Mouse (Mus musculus) adipocyte (in vitro differentiated cells): ENCODE results near the gene Gli2.
A peak's percentile ranks its signal among the peaks of the same experiment; 100 is the strongest.

Experiments used
- DNase-seq: peaks from one replicate; pipeline ENCODE4 v3.0.0-alpha.2; 2016; ENCODE audit warnings: low spot score

Gli2 gene

DNA sequence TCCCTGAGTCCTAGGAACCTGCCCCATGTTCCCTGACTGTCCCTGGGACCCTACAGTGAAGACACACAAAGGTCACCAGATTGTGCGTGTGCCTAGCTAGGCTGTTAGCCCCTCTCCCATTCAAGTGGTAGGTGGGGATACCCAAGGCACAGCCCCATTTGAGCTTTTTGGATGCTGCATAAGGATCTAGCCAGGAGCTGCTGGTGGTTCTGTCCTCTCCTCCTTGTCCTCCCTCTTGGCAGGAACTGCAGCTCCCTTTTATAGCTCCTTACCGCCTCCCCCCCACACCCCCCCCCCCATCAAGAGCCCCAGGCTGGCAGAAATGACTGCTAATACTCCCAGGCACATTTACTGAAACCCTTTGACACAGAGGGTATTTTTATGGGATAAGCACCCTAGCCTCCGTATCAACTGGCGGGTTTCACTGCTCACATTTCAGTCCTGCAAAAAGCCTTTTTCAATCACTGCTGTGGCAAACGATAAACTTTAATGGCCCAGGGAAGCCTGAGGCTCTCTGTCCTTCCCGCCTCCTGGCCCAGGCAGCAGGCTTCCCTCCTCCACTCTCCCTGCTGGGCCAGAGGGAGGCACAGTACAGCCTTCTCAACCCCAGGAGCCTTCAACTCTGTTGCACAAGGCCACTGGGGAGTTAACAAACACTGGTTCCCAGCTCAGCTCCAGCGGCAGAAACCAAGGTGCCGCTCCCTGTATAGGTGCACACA lies 151.4 kb downstream of the Gli2 start:
- DNase-seq: peak; percentile 83

DNA sequence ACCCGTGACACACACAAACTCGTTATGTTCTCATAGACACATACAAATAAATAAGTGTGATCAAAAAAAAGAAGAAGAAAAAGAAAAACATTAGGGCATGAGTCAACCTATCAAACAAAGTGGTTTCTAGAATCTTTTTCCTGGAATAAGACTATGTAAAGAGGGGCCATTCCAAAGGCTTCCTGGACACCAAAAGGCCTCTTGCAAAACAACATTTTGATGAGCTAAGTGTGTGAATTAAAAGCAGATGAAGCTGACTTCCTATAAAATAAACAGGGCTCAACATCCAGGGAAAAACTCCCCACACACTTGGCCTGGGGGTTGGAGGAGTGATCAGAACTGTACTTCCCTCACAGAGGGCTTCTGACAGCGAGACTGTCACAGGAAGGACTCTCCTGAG lies 155.1 kb downstream of the Gli2 start:
- DNase-seq: peak; percentile 21

DNA sequence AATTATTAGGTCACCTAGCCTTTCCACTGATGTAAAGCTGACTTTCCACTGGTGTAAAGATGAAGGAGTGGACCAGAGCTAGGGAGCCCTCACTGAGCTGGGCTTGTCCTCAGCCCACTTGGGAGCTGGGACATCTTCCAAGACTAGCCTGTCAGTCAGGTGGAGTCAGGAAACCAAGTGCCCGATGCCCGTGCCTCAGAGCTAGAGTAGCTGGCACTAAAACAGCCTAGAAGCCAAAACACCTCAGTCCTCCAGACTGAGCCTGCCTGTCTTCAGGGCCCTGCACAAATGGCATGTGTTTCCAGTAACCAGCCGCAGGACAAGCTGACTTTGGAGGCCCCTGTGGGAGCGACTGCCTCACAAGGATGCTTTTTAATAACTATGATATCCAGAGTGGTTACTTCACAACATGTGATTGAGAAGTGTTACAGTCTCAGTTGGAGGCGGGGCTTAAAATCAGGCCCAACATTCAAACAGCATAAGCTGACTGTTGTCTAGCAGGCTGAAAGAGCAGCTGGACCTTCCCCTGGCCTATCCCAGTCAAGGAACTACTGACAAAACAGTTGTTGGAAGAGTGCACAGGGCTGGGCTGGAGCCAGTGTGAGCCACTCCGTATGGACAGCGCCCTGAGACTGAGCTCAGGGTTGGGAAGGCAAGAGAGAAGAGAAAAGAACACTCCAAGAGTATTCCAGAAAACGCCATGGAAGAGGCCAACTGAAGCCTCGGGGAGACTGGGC lies 158.2 kb downstream of the Gli2 start:
- peak; percentile 55 for DNase-seq

DNA sequence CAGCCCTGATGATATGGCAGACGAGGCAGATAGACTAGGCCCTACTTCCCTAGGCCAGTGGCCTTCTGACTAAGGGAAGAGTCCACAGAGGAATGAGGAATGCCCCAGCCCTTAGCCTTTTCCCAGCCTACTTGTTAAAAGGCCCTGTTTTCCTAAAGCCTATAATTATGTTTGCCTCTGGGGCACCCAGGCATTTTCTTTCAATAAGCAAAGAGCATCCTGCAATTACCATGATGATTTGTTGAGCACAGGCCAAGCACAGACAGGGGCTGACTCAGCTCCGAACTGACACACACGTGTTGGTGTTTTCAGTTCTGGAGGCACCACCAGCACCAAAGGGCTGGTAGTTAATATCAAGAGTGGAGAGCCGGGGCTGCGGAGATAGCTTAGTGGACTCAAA lies 162.0 kb downstream of the Gli2 start:
- no peak for DNase-seq

DNA sequence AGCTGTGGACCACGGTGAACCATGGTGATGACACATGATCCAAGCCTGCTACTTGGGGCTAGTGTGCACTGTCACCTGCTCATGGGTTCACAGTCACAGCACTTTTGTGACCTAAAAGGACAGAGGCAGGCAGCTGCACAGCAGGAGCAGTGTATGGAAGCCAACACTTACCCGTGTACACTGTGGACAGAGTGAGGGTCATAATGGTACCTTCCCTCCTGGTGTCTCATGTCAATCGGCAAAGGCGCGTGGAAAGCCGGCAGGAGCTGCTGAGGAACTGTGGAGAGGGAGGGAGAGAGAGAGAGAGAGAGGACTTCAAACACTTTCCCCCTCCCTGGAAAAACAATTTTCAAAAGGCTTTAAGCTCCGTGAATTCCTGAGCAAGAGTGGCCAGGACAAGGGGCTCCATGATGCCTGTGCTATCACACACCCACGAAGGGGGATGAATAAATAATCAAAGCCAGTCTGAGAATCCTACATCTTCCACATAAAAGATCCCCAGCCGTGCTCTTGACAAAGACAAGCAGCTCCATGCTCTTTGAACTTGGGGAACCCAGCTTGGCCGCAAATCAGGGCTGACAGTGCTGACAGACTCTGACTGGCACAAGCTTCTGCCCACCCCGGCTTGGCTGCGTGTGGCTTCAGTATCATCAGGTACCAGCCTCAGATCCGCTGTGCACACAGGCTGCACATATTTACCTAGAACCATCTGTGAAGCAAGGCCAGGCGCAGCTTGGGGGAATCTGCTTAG lies 163.1 kb downstream of the Gli2 start:
- DNase-seq: no peak

DNA sequence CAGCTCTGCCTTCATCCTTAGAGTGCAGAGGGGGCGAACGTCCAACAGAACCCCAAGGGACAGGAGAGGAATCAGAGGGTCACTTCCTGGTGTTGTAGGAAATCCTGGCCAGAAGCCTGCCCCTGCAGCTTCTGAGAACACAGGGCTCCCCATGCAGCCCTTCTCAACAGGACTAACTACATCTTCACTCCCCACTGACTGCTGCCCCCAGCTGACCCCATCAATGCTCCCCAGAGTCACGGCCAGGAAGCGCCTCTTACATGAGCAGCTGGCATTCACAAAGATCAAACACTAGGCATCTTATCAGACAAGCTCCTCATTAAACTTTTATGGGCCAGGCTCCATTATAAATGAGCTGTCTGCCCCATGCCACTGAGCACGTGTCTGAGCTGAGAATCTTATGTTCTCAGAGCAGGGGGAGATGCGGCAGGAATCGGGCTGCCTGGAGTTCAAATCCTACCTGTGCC lies 172.6 kb downstream of the Gli2 start:
- DNase-seq: no peak

DNA sequence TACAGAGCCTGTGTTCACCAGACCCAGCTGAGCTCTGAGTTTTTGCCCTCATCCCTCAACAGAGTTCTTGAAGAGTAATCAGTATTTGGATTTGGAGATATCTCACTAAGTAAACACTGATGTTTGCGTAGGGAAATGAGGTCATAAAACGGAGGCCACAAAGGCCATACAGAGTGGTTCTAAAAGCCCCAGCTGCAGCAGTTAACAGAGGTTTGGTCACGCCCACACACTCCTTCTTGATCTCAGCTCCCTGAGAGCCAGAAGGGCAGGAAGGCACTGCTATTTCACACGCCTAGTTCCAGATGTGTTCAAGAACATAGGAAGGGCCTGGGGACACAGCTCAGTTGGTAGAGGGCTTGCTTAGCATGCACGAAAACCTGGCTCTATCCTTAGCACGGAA lies 175.1 kb downstream of the Gli2 start:
- DNase-seq: no peak

DNA sequence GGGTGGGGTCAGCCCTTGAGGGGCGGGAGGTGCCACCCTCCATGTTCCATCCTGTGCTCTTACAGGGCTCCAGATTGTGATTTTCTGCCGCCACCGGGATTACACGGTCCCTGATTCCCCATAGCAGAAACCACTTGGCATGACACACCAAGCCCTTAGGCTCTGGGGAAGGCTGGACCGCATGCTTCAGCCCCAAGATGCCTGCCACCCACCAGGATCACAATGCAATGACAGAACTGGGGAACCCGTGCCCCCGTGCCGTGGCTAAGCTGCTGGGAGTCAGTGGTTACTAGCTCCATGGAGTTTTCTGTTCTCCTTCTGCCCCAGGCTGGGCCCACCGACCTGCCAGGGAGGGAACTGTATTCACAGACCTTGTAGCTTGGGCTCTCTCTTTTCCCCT lies 178.2 kb downstream of the Gli2 start:
- DNase-seq: no peak

DNA sequence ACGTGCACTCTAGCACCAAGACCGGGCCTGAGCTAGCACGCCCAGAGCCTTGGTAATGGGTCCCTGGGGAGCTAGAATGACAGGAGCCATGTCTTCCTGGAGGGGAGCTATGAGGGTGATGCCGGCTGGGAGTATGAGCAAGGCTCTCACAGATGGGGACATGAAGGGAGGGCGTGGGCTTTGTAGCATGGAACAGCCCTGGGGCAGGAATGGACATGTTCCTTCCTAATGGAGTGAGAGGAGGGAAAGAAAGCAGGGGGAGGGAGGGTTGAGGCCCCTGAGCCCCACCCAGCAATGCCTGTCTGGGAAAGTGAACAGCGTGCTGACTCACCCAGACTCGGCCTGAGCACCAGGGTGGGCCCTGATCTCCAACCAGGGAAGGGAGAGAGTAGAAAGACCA lies 179.9 kb downstream of the Gli2 start:
- DNase-seq: no peak

DNA sequence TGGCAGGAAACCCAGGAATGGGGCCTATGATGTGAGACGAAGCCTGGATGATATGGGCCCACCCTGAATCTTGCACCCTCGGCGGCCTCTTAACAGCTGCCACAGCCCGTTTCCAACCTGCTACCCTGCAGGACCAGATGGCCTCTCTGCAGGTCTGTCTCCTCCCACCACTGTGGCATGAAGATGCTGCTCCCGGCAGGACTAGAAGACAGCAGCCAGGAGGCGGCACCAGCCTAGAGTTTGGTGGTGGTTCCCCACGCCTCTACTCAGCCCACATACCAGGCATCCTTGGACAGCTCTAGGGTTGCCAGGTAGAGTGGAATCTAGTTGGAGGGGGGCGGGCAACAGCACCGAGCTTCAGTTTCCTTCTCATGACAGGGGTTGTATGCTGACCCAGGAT lies 188.7 kb downstream of the Gli2 start:
- DNase-seq: no peak

DNA sequence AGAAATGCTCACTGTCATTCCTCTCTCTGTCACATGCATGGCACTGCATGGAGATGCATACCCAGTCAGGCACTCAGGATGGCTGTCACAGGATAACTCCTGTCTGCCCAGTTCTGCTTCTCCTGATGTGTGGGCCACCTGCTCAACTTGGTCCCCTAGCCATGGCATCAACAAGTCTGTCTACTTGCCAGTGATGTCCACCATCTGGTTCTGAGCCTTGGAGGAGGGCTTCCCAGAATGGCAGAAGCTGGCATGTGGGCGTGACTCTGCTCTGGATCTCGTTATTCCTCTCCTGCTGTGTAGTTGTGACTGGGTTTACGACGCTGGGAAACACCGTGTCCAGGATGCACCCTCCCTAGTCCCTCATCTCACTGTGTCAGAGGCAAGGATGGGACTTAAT lies 189.4 kb downstream of the Gli2 start:
- no peak for DNase-seq

DNA sequence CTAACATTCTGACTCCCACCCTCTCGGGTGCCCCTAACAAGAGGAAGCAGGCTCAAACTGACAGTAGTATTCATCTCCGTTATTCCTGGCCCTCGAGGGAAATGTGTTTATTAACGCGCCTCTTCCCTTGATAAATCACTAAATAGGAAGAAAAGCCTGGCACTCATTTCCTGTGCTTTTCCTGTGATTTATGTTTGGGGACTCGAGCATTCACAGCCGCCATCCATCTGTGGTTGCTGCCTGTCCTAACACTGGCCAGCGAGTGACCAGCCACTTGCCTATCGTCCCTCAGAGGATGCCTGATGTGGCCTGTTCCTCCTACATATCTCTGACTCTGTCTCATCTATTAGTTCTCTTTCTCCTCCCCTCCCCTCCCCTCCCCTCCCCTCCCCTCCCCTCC lies 195.3 kb downstream of the Gli2 start:
- no peak for DNase-seq

DNA sequence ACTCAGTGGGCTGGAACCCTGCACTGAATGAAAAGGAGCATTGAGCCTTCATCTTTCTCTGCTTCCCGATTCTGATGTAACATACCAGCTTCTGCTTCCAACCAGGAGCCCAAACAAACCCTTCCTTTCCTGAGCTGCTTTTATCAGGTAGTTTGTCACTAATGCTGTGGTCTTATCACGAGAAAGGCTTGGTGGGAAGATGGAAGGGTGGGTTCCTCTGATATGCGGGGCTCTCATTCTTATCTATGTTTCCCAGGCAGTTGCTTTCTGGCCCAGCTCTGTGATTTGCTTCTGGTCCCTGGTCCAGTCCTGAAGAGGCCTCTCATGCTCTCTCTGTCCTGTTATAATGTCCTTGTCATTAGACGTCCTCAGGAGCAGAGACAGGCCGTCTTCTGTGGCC lies 222.8 kb downstream of the Gli2 start:
- no peak for DNase-seq

DNA sequence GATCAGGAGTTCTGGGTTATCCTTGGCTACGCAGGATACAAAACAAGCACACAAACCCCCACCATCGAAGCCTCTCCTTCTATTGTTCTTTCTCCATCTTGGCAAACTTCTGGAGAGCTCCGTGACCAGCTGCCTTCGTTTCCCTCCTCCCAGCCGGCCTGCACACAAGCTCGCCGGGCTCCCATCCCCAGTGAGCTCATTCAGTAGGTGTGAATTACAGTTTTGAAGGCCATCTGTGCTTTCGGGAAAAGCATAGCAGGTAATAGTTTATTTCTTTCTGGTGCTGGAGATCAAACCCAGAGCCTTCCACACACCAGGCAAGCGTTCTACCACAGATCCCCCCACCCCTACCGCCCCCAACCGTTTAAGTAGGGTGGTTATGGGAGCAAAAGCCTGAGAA lies 226.8 kb downstream of the Gli2 start:
- no peak for DNase-seq

DNA sequence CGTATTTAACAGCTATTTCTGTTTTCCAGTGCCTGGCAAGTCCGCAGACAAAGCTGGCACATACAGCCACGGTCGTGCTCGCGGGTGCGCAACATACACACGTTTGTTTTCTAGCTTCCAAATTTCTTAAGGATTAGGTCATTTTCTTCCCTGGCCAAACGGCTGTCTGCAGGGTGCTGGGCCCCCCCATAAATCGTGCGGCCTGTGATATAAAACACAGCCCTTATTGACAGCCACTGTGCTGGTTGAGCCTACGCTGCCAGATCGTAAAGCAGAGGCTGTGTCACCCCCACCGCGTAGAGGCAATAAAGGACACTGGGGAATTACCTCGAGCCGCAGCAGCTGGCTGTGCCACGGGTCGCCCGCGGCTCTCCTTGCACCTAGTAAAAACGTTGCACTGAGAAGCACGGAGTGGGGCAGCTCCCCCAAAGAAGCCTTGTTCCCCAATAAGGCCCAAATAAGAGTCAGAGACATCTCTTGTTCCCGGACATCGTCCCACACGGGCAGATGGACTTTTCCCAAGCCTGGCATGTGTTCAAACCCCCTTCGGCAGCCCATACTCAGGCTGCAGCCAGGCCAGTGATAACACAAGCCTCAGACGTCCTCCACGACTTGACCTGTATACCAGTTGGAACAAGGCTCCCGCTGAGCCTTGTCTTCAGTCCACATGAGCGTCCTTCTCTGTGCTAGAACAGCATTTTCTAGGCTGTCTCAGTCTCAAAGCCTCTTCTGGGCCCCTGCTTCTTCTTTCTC lies 227.8 kb downstream of the Gli2 start:
- no peak for DNase-seq

DNA sequence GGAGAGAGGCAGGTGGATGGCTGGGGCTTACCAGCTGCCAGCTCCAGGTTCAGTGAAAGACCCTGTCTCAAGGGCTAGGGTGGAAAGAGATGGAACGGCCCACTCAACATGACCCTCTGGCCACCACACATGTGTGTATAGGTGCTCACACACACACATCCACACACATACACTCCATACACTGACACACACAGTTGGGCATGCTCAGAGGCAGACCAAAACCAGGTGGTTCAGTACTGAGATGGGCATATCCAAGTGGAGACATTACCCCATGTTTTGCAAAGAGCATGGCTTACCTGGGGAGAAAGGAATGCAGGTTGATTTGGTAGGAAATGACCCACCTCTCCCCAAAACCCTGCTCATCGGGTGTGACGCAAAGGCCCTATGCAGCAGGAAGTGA lies 228.4 kb downstream of the Gli2 start:
- no peak for DNase-seq

DNA sequence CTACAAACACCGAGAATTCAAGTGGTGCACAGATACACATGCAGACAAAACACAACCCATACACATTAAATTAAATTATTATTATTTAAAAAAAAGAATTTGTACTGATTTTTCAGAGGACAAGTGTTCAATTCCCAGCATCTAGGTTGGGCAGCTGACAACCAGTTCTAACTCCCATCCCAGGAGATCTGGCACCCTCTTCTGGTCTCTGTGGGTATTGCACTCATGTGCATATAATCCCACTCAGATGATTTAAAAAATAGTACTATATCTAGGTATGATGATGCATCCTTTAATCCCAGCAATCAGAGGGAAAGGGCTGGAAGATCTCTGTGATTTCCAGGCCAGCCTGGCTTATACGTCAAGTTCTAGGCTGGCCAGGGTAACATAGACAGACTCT lies 231.2 kb downstream of the Gli2 start:
- DNase-seq: no peak

DNA sequence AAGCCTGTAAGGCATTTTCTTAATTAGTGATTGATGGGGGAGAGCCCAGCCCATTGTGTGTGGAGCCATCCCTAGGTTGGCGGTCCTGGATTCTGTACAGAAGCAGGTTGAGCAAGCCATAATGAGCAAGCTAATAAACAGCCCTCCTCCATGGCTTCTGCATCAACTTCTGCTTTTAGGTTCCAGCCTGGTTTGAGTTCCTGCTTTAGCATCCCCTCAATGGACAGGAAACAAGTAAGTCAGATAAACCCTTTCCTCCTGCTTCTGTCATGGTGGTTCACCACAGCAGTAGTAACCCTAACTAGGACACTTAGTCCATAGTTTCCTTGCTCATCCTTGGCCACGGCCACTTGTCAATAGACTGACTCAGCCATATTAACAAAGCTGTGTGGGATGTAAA lies 238.4 kb downstream of the Gli2 start:
- no peak for DNase-seq

DNA sequence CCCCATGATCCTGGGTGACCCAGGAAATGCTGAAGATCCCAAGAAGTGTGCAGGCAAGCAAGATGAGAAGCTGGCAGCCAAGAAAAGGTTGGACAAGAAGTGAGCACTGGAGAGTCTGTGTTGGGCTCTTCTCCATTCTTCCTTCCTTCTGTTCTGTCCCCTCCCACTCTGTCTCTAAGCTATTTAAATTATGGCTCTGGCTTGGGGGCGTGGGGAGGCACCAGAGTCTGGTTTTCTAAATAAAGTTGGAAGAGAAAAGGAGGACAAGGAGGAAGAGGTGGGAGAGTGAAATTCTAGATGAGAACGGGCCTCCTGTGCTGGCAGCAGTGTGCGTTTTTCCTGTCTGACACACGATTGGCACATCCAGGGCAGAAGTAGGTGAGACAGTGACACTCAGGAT lies 243.1 kb downstream of the Gli2 start:
- peak; percentile 37 for DNase-seq

DNA sequence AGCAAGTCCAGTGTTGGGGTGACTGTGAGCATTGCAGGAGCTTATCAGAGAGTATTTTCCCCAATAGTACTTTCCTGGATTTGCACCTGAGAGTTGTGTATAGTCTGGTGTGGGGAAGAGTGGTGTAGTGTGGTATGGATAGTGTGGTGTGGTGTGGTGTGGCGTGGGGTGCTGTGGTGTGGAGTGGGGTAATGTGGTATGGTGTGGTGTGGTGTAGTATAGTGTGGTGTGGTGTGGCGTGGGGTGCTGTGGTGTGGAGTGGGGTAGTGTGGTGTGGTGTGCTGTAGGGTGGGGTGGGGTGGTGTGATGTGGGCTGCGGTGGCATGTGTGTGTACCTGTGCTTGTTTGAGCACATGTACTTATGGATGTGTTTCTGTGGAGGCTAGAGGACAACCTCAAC lies 246.7 kb downstream of the Gli2 start:
- DNase-seq: no peak

DNA sequence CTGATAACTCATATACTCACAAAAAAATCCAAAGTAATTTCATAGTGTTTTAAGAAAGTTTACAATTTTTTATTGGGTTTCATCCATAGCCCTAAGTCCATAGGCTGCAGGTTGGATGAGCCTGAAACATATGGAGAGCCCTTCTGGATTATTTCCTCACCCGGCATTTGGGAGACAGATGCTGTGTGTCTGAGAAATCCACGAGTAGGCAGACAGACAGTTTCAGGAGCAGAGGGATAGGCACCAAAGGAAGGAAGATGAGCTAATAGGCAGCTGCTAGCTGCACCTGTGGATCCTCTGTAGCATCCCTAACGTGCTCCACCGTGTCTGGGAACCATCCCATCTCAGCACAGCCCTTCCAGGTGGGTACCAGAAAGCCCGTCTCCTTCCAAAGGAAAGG lies 251.3 kb downstream of the Gli2 start:
- no peak for DNase-seq

DNA sequence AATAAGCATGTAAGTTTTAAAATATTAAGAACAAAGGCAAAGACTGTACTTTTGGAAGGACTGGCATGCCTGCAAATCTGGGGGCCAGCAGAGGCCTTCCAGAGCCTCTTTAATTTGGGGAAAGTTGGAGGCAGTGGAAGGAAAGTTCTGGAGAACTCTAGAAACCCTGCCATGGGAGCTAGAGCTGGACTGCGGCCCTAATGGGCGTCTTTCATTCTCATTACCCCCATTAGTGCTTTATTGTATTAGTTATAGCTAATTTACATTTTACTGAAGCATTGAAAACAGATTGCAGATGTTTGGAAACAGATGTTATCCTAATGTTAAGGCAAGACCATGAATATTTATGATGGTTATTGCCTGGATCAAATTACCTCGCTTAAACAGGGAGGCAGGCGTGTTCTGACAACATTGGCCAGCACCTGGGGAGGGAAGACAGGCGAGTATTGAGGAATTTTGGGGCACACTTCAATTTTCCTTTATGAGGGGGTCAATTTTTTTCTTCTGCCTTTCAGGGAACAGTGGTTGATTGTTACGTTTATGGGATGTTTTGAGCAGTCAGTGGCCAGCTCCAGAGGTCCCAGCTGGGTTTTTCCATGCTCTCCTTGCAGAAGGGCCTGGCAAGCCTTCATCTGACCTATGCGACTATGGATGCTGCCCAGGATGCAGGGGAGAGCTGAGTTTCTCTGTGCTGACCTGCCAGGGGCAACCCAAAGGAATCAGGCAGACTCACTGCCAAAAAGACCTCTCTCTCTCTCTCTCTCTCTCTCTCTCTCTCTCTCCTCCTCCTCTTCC lies 253.9 kb downstream of the Gli2 start:
- DNase-seq: no peak
